Mouse (Mus musculus) erythroblast, embryonic 14.5 days (primary cell): ENCODE data around the gene Agk.

Experiments used
- GATA1 ChIP-seq: IDR thresholded peaks from 2 replicates; pipeline ENCODE4 v1.6.1; 2012; ENCODE audit warnings: low read length, inconsistent platforms, mixed read lengths
- TAL1 ChIP-seq: IDR thresholded peaks from 3 replicates; pipeline ENCODE4 v1.6.1; 2012; ENCODE audit warnings: low read length, inconsistent platforms, mixed read lengths

GRCm38 (mm10) chr6:40346959-40347771, 22.2 kb downstream of the Agk start:
- no peak for TF ChIP-seq TAL1
- no peak for TF ChIP-seq GATA1
